Mouse (Mus musculus): ENCODE measurements at regions not wholly inside any gene's neighbourhood (a gene's known extent, or its start where the extent isn't known, plus 50 kb on each side); places are given as distances from the start of the nearest gene placed in this dataset.
"Not testable (repeated sequence)": the region's sequence is repeated elsewhere in the genome, so short reads cannot be mapped to it uniquely, and the experiment has no call there.

DNA sequence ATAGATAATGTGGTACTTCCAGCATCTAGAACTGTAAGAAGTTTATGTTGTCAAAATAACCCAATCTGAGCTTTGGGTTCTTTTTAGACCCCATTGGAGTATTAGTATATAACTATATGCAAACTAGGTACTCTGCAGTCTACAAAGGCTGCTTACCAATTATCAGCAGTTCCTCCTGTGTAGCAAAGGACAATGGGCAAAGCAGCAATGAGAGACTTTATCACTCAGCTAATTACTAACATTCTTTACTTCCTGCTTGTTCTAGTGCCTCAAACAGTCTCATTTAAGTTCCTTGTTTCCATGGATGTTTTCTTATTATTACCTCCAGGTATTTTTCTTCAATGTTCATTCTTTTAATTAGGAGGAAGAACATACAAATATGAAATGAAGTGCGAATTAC is 312.5 kb upstream of the Klf6 start:
- DNase-seq: no peak

DNA sequence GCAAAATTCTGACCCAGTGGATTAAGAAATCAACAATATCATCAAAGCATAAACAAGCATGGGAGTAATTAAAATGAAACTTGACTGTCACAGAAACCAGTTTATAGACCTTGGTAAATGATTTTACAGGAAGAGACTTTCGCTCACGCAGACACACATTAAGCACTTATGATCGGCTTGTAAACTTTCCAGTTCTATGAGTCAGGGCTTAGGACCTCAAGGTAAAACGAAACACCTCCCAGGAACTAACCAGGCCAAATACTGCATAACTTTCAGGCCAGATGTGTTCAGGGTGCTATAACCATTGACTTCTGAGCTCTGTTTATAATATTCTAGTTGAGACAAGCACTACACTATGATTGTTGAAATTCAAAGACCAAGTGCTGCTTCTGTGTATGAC is 312.1 kb upstream of the Klf6 start:
- DNase-seq: no peak

DNA sequence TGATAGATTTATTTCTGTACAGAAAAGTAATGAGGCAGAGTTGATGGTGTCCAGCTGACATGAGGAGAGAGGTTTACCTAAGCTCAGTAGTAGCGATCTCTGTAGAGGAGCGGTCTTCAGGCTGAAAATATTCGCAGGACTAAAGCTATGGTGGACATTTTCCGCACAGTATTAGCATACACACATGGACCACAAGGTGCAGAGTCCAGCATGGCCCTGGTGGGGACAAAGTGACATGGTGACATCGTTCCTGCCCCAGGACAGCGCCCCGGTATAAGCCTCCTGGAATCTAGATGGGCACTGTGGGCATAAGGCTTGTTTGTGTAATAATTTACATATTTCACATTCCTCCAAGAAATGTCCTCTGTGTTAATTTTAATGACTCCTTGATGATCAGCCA is 311.5 kb upstream of the Klf6 start:
- DNase-seq: no peak

DNA sequence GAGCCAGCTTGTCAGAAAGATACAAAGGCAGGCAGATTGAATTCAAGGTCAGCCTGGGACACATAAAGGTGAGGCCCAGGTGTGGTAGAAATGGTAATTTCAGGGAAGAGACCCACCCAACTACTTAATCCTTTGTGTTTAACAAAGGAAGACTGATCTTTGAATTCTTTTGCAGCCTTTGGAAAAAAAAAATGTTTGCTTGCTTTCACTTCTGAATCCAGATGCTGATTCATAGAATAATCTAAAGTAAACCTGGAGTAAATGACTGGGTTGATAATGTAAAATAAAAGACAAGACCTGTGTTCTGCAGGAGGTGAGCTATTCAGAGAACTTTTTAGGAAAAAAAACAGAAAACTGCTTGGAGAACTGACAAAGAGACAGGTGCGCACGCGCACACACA is 310.9 kb upstream of the Klf6 start:
- no peak for DNase-seq

DNA sequence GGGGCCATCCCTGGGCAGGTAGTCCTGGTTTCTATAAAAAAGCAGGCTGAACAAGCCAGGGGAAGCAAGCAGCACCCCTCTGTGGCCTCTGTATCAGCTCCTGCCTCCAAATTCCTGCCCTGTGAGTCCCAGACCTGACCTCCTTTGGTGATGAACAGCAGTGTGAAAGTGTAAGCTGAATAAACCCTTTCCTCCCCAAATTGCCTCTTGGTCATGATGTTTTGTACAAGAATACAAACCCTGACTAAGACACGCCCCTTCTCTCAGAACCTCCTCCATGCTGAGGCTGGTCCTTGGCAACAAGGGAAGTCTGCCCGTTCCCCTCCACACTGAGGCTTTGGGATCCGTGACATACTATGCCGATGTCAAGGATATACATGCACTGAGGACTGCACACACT is 310.2 kb upstream of the Klf6 start:
- no peak for DNase-seq

DNA sequence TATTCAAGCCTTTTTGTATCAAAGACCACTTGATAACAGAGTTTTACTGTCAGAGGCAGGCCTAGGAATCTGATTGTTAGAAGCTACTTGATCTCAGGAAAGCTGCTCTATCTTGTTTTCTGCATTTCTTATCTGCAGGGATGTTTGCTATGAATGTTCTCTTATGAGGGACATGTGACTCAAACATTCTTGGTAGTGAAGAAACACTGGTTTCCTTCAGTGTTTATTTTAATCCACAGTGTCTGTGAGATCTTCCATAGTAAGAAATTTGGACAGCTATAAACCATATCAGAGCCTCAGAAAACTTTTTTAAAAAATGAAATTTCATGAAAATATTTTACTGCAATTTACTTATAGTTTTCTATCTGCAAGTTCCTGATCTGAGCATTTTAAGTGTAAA is 307.8 kb upstream of the Klf6 start:
- DNase-seq: no peak

DNA sequence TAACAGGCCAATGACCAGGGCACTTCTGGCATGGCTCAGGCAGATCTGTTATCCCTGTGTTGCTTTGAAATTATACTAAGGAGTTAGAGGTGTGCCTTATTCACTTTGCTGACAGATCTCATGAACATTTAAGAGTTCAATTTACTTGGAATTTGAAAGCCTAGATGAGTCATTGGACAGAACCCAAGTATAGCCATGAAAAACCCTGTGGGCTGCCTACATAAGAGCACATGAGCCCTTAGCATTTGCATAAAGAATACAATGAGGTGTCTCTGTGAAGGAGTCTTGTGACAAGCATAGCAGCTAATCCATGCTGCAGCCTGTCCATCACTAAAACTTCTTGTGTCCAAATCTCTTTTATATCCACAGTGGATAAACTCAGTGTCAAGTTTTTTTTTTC is 303.2 kb upstream of the Klf6 start:
- DNase-seq: no peak

DNA sequence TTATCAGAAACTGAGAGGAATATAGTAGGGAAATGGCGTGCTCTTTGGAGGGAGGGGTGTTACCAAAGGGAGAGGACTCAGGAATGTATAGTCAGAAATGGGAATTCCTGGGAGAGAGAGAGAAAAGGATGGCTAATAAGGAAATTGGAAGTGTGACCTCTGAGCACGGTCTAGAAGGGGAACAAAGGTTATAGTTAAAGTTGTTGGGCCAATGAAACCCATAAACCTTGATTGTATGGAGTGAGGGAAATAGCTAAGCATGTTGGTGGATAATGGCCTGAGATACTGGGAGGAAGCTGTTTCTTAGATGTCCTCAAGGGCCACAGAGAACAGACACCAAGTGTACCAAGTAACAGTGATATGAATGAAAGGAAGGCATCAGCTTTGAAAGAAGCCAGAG is 294.8 kb upstream of the Klf6 start:
- DNase-seq: no peak

DNA sequence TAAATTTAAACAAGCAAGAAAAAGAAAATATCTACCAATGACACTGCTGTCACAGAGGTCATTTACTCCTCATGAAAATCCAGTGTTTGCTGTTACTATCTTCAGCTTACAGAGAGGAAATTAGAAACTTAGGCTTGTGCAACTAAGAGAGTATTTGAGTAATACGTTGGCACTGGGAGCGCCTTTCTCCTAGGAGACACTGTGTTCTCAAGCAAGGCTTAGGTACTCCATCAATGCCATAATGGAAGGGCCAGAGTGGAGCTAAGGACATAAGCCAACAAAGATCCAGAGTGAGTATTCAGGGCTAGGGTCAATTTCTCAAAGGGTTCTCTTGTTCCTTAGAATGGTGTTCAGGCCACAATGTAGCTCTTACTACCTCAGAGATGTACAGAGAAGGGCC is 294.4 kb upstream of the Klf6 start:
- peak; percentile 20 to 64 for DNase-seq

DNA sequence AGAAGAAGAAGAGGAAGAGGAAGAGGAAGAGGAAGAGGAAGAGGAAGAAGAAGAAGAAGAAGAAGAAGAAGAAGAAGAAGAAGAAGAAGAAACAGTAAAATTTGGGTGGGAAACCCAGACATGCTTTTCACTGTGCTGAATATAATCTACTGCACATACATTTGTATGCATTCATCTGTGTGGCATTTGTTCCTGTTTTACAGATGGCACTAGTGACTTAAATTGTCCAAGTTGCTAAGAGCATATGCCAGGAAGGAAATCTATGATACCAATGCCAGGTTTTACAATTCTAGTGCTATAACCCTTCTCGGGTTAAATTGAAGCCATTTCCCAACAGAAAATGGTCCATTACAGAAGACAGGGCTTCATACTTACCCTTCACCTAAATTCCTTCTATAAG is 291.7 kb upstream of the Klf6 start:
- DNase-seq: no peak

DNA sequence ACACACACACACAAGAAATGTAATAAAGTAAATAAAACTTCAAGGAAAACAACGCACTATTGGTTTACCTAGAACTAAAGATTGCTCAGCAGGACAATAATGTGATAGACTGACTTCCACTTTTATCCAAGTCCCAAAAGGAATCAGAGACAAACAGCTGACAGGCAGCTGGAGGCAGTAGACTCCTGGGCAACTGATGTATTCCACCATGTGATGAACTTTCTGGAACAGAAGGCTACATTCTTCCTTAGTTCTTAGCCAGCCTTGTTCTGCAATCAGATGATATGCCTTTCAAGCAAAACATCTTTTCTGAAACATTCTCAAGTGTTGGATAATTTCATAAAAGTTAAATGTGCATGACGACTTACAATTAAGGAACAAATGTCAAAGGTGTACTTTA is 290.9 kb upstream of the Klf6 start:
- peak in 1 of 2 experiments; percentile 16 for DNase-seq

DNA sequence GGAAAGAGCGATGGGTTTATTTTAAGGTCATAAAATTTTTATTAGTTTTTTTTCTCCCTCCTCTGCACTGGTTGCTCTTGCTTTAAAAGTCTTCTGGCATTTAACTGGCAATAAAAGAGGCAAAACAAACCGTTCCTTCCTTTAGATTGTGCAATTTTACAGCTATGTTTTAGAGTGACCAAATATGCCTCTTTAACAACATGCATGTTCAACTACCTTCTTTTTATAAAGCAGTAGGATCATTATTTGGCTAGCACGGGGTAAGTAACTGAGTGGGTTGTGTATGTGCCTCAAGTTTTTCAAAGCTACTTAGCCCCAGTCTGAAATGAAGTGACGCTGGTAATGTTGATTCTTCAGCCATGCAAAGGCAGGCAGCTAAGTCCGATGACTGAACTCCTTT is 284.7 kb upstream of the Klf6 start:
- no peak for DNase-seq

DNA sequence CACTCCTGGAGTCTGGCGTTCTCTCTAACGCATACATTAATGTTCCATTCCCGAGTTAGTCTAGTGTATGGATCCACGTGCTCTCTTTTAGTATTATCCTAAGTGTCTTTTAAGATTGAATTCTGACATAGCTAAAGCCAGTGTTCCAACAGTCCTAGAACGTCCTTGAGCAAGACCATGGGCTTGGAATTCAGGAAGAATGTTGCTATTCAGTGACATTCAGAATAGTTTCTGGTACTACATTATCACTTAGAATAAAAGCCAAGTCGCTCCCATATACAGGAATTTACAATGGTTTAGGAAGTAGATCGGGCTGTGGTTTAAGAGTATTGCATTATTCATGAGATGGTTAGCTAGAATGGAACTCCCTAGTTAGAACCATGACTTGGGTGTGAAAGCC is 277.6 kb upstream of the Klf6 start:
- not testable (repeated sequence) for DNase-seq

DNA sequence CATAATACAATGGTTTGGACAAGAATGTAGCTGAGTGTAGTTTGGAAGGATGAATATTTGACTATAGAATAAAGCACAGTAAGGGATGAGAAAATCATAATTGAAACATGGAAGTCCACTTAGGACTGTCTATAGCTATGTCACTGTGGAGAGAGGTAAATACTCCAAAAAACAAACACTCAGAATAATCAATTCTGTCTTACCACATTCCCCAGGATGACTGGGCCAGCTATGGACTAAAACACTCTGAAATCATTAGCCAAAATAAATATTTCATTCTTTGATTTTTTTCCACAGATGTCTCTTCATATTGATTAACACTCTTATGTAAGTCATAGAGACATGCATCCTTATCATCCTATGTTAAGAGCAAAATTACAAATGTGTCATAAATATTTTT is 274.1 kb upstream of the Klf6 start:
- DNase-seq: no peak

DNA sequence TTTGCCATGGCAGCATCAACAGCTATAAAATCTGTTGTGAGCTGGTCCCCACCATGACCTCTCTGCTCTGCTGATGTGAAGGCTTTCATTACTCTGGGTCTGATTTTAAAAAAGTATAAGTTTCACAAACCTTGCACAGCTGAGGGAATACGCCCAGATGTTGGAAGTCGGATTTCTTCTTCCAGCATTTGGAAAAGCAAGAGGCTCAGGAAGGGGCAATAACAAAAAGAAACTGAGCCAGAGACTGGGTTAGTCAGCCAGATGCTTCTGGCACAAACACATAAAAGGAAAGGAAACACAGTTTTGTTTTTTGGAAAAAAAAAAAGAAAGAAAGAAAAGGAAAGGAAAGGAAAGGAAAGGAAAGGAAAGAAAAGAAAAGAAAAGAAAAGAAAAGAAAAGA is 270.0 kb upstream of the Klf6 start:
- DNase-seq: no peak

DNA sequence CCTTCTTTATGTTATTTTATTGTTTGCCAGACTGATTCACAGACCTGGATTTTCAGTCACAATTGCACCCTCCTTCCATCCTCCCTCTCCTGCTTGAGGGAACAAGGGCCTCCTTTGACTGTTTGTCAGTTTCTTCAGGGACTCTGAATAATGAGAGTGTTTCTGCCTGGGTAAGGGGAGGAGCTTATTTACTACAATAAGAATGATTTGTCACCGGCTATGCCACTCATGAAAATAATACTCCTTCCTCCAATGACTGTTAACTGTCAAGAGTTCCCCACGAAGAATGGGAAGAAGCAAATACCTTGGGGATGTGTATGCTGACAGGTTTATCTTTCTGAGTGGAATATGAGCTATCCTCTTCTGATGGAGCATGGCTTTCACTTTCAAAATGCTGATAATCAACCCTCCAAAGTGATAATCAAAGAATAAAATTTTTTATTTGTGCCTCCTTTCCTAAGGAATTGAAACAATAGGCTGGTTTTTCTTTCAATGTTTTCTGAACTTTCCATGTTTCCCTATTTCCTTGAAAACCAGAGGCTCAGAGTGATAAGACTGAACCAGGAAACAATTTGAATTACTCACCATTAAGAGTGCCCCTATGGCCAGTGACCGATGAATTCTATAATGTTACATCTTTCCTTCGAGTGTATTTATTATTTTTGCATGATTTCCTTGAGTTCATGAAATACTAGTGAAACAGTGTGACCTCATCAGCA is 269.3 kb upstream of the Klf6 start:
- DNase-seq: no peak

DNA sequence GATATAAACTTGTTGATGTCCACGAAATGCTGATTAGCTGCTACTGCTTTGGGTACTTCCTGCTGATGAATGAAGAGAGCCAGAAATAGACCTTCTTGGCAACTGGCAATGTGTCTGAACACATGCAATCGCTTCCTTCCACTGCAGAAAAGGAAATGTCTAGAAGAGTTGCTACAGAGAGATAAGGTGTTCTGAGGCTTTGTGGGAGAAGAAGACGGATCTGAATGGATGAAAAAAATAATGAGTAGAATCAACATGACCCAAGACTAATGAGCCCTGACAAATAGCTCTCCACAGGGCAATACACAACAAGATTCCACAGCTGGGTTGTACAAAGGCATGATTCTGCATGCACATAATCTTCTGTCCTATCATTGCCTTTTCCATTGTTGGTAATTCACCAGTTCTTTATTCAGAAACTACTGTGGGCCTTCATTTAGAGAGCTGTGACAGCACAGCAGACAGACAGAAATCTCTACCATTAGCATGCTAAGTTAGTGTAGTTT is 268.7 kb upstream of the Klf6 start:
- peak; percentile 26 to 66 for DNase-seq

DNA sequence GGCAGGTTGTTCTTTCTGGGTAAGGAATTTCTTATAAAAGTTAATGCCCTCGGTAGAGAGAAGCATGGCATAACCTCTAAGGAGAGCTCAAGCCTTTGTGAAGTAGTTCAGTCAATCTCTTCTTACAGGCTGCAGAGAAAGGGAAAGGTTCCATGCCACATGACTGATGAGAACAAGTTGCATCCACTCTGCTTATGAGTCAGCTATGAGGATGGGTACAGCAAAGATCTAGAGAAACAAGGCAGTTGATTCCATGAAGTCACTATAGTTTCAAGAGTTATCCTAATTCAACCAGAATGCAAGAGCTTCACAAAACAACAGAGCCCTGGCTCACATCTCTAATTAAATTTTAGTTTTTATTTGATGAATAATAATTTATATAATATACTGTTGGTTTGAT is 259.6 kb upstream of the Klf6 start:
- DNase-seq: no peak

DNA sequence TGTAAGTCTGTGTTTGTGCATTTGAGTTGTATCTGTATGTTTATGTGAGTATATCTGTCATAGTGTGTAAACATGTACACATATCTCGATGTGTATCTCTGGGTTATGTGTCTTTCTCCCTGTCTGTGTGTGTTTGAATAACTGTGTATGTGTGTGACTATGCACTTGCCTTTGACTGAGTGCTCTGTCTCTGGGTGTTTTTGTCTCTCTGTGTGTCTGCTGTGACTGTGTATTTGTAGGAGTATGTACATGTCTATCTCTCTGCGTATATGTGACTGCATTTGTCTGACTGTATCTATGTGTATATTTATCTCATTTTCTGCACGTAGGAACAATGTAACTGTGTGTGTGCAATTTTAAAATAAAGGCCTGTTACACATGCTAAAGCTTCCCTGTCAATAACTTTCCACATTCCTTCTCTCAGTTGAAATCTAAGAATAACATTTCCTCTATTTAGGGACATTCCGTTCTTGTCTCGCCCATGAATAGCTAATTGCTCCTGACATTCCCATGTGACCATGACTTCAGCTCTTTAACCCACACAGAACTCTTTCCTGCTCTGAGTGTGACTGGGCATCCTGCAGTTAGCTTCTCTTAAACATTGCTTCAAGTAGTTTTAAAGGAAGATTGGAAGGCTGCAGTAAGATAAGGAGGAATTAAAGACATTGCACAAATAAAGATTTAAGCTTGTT is 257.2 kb upstream of the Klf6 start:
- peak; percentile 26 to 68 for DNase-seq

DNA sequence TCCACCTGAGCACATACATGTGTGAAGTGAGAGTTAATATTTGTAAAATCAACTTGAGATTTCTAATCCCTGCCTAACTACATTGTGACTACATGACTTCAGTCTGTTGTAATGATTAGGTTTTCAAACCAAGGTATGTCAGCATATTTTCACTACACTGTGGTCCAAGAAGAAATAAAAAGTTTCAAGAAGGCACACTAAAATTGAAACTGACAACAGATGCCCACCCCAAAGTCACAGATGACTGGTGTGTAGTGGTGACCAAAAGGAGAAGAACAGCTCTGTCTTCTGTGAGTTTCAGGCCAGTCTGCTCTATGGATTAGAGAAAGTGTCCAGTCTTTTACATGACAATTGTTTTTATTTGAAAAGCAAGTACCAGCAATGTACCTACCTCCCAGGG is 255.9 kb upstream of the Klf6 start:
- no peak for DNase-seq

DNA sequence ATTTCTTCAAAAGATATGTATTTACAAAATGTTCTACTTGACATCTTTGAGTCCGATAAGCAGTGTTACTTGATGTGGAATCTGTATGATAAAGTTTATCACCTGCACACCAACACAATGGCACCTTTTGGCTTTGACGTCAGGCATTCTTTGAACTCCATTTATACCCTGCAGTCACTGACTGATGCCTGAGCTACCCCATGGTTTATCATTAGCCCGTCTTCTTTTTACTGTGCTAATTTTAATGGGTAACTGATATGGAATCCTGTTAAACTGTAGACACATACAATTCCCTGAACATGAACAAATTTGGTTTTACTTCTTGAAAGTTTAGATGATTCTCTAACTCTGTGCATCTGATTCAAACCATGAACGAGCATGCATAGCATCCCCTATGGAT is 253.8 kb upstream of the Klf6 start:
- no peak for DNase-seq

DNA sequence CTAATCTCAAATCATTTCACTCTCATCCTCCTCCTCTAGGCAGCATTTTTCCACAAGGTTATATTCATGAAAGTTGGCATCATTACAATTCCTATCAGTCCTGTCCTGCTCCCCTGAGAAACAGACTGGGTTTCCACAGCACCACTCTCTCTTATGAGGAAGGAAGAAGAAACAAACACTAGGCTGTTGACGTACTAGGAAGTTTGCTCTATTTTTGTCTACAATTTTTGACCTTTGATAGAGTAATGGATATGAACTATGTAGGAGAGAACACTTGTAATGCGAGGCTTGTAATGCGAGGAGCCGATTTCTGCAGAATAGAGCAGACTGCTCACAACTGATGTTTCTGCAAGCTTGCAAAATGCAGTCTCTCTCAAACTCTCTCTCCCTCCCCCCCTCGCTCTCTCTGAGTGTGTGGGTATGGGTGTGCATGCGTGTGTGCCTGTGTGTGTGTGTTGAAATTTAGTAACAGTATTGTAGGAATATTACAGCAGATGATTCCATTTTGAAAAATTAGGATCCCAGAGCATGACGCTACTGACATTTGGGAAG is 247.0 kb upstream of the Klf6 start:
- no peak for DNase-seq

DNA sequence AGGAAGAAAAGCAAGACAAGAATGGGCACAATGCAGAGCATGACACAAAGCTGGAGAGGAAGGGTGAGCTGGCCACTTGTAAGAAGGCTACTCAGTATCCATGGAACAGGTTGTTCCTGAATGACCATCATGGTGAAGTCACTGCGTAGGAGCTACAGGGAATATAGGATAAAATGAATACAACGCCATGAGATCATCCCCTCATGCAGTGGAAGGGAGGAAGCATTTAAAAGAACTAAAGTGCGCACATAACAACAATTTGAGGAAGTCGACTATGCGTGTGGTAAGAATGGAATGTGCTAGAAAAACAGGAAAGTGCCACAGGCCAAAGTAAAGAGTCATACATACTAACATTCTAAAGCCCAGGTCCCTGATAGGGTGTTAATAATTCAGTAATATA is 246.4 kb upstream of the Klf6 start:
- DNase-seq: peak in 1 of 2 experiments; percentile 20

DNA sequence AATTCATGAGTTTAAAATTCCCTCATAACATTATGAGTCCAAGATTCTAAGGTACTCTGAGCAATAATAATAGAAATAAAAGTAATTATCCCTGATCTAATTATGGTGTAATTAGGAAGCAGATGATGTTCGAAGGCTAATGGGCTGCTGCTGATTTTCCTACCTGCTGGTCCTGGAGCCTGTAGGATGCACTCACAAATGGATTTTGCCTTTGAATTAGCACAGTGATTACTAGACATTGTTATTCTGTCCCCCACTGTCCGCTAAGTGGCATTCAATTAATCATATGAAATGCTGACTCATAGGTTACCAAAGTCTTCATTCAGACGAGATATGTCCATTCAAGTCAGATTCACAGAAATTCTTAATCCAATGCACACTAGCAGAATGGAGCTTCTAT is 246.0 kb upstream of the Klf6 start:
- DNase-seq: no peak

All from lung, adult 18-20 months (tissue).